ENCODE assay signal across 1 mouse cellular context in the genomic region with DNA sequence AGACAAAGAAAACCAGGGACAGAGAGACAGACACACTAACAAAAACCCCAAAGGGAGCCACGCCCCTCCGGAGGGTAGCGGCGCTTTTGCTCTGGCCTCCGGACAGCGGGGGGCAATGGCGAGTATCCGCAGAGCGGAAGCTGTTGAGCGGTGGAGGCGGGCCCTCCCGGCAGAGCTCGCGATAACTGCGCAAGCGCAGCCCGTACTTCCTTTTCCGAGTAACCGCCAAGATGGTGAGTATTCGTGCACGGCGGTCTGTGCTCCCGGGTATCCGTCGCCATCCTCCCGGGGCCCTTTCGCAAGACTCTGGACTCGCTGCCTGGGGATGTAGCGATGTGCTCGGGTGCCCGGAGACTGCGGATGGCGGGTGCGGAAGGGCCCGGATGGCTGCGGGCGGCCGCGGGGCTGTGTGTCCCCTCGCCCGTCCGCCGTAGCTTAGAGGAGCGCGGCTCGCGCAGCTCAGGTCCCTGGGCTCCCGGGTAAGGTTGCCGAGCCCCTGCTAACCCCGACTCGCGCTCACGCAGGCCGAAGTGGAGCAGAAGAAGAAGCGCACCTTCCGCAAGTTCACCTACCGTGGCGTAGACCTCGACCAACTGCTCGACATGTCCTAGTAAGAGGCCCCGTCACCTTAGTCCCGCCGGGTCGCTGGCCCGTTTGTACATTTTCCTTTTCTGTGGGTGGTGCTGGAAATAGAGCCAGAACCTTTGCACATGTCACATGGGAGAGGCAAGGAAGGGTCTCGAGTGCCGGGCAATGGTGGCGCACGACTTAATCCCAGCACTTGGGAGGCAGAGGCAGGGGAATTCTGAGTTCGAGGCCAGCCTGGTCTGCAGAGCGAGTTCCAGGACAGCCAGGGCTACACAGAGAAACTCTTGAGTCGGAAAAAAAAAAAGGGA.
TF ChIP-seq lines count a peak whose summit lies in the region.

TSS of gene Rps15 (plus strand) at position 203 of the 896 bp plus-strand sequence.

TF ChIP-seq in MEL, 35 proteins besides CTCF, POLR2A, EP300 and RAD21 (continued from another document):
- TF ChIP-seq UBTF (IDR thresholded peaks at IDR 0.05; ENCODE audit: borderline replicate concordance, insufficient read depth, low read depth, low read length) = peak; percentile 72; the same call in 1 of the 2 replicates
- peak; percentile 80 for TF ChIP-seq SIN3A (IDR thresholded peaks at IDR 0.05; ENCODE audit: low read length)
- peak; percentile 51 for TF ChIP-seq MXI1 (IDR thresholded peaks at IDR 0.05; ENCODE audit: low read depth, low read length)
- peak; percentile 85 for TF ChIP-seq MYC (IDR thresholded peaks at IDR 0.05; ENCODE audit: low read depth, low read length)
- peak; percentile 98 for TF ChIP-seq POLR2AphosphoS2 (IDR thresholded peaks at IDR 0.05; ENCODE audit: low read length)
TF ChIP-seq in MEL: peak in this region for 20.
